Mouse (Mus musculus) hindbrain, embryonic 16.5 days (tissue): ENCODE results near the gene Sytl3. TPM values are rescaled to one million over a fixed set of nuclear protein-coding genes. Genes with fewer than 3 reads are reported as not detected.

Experiments
- ATAC-seq: fragments of 200-750 bp; cut with Nextera tagmentation; 2 replicates; pipeline ENCODE4 v1.8.0; 2017; ENCODE audit warnings: moderate TSS enrichment, moderate library complexity
- H3K27ac ChIP-seq: fragments of 300-500 bp; sonication (generic); 2 replicates; pipeline ENCODE4 v1.5.1; 2014; ENCODE audit warnings: low read depth, mild to moderate bottlenecking, control low read depth, low read length, moderate library complexity
- H3K27me3 ChIP-seq: fragments of 300-500 bp; sonication (generic); replicated peaks from 2 replicates; pipeline ENCODE4 v1.6.1; 2014; ENCODE audit warnings: low read length; ENCODE audit not compliant: control insufficient read depth, insufficient read depth
- H3K36me3 ChIP-seq: fragments of 300-500 bp; sonication (generic); 2 replicates; pipeline ENCODE4 v1.6.1; 2014; ENCODE audit warnings: mild to moderate bottlenecking, low read length, moderate library complexity, mixed read lengths; ENCODE audit not compliant: control insufficient read depth, insufficient read depth
- H3K4me1 ChIP-seq: fragments of 300-500 bp; sonication (generic); 2 replicates; pipeline ENCODE4 v1.6.1; 2014; ENCODE audit warnings: low read depth, low read length; ENCODE audit not compliant: control insufficient read depth, insufficient read depth
- H3K4me2 ChIP-seq: fragments of 300-500 bp; sonication (generic); 2 replicates; pipeline ENCODE4 v1.6.1; 2014; ENCODE audit warnings: mild to moderate bottlenecking, low read length, control low read depth, moderate library complexity
- H3K4me3 ChIP-seq: fragments of 300-500 bp; sonication (generic); 2 replicates; pipeline ENCODE4 v1.5.1; 2014; ENCODE audit warnings: mild to moderate bottlenecking, low read length, control low read depth, moderate library complexity
- H3K9ac ChIP-seq: fragments of 300-500 bp; sonication (generic); 2 replicates; pipeline ENCODE4 v1.6.1; 2014; ENCODE audit warnings: low read depth, mild to moderate bottlenecking, control low read depth, low read length, moderate library complexity
- H3K9me3 ChIP-seq: fragments of 300-500 bp; sonication (generic); 2 replicates; pipeline ENCODE4 v1.6.1; 2014; ENCODE audit warnings: mild to moderate bottlenecking, low read length, moderate library complexity; ENCODE audit not compliant: control insufficient read depth
- WGBS: fragments of 180-500 bp; shearing (Covaris S2); extraction: QIAGEN DNeasy Blood & Tissue Kit; methylation state at CpG from one replicate; pipeline ENCODE4 v1.1.7; 2014; 5-methylcytosine and 5-hydroxymethylcytosine counted together
- polyA plus RNA-seq: library from polyadenylated mRNA; unstranded; fragments of >200 nt; fragmentation: Nextera tagmentation; extraction: Ambion mirVana; gene quantifications from 2 replicates; pipeline ENCODE4 v1.2.1, GENCODE M21; 2015

Gene Sytl3
- polyA plus RNA-seq, 1 experiment from 2014 or later: 1.5 TPM

- H3K9me3 ChIP-seq: no peaks in the 10 kb centered on the region
- no peak overlapping the region for H3K9ac ChIP-seq
- H3K4me3 ChIP-seq: no peak overlapping the region
- no peak for ATAC-seq
- H3K27me3 ChIP-seq: no peaks in the 10 kb centered on the region
- no peak overlapping the region for H3K4me2 ChIP-seq
- WGBS: 66% methylated on average over 4 of the region's 4 CpGs
- peaks cover 4% of the 10 kb centered on the region for H3K4me1 ChIP-seq
- no peaks in the 10 kb centered on the region for H3K36me3 ChIP-seq
- no peak overlapping the region for H3K27ac ChIP-seq
Observed at GRCm38 (mm10) chr17:6764730-6765129, 105.8 kb downstream of the Sytl3 start.

GRCm38 (mm10) chr17:6765886-6766285 lies 107.0 kb downstream of the Sytl3 start:
- H3K9me3 ChIP-seq: no peaks in the 10 kb centered on the region
- H3K4me3 ChIP-seq: no peak overlapping the region
- ATAC-seq: no peak
- peaks cover 7% of the 10 kb centered on the region for H3K4me1 ChIP-seq
- H3K4me2 ChIP-seq: no peak overlapping the region
- WGBS: 28% methylated on average over 2 of the region's 2 CpGs
- no peaks in the 10 kb centered on the region for H3K27me3 ChIP-seq
- H3K9ac ChIP-seq: no peak overlapping the region
- H3K27ac ChIP-seq: no peak overlapping the region
- H3K36me3 ChIP-seq: no peaks in the 10 kb centered on the region

GRCm38 (mm10) chr17:6766823-6767222 lies 107.9 kb downstream of the Sytl3 start:
- no peak for ATAC-seq
- 68% methylated on average over 4 of the region's 4 CpGs for WGBS

GRCm38 (mm10) chr17:6767771-6768170 lies 108.9 kb downstream of the Sytl3 start:
- H3K4me3 ChIP-seq: no peak overlapping the region
- no peaks in the 10 kb centered on the region for H3K9me3 ChIP-seq
- H3K27me3 ChIP-seq: no peaks in the 10 kb centered on the region
- H3K27ac ChIP-seq: no peak overlapping the region
- ATAC-seq: no peak
- no peak overlapping the region for H3K4me2 ChIP-seq
- WGBS: 62% methylated on average over 5 of the region's 5 CpGs
- H3K9ac ChIP-seq: no peak overlapping the region
- H3K4me1 ChIP-seq: peaks cover 7% of the 10 kb centered on the region
- H3K36me3 ChIP-seq: no peaks in the 10 kb centered on the region

More at GRCm38 (mm10) chr17:6766823-6767222, 107.9 kb downstream of the Sytl3 start:
- Histone ChIP-seq H3K9ac (no peak overlapping the region), H3K27me3 (no peaks in the 10 kb centered on the region), H3K4me1 (peaks cover 7% of the 10 kb centered on the region), H3K9me3 (no peaks in the 10 kb centered on the region), H3K27ac (no peak overlapping the region), H3K4me2 (no peak overlapping the region), H3K4me3 (no peak overlapping the region), H3K36me3 (no peaks in the 10 kb centered on the region)

DNA sequence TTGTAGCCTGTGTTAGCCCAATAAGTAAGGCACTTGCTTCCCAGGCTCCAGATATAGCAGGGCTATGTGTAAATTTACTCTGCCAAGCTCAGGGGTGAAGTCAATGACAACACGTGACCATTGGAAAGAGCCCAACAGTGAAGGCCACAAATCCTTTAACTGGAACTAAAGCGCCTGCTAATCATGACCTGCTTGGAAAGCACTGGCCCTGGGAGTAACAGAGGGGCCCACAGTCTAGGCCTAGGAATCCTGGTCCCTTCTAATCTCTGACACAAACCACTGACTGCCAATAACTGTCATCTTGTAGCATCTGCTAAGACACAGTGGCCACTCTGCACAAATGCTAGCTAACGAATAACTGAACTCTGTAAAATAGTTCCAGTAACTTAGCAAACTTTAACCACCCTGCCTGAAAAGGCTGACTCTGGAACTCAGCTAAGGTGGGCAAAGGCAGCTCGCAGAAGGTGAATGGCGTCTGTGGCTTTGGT lies 109.5 kb downstream of the Sytl3 start:
- H3K9ac ChIP-seq: no peak overlapping the region
- H3K9me3 ChIP-seq: no peaks in the 10 kb centered on the region
- H3K27me3 ChIP-seq: no peaks in the 10 kb centered on the region
- no peak overlapping the region for H3K4me2 ChIP-seq
- no peak for ATAC-seq
- H3K27ac ChIP-seq: no peak overlapping the region
- no peaks in the 10 kb centered on the region for H3K36me3 ChIP-seq
- H3K4me1 ChIP-seq: peaks cover 7% of the 10 kb centered on the region
- H3K4me3 ChIP-seq: no peak overlapping the region
- 89% methylated on average over 5 of the region's 5 CpGs for WGBS

DNA sequence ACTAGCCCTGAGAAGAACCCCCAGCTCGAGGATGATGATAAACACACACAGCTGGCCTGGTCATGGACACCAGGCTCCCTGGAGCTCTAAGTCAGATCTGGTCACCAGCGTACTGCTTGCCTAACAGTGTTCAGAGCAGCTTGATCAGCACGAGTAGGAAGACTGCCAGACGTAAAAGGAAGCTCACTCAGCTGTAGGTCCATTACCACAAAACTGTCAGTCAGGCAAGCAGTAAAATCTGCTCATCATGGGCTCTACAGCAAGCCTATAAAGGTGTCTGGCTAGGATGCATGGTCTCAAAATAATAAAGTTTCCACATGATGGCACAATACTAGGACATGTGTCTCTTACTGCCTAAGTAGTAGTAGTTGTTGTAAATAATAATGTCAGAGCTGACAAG lies 110.7 kb downstream of the Sytl3 start:
- Histone ChIP-seq H3K27me3 (no peaks in the 10 kb centered on the region), H3K9me3 (no peaks in the 10 kb centered on the region), H3K4me2 (no peak overlapping the region), H3K27ac (no peak overlapping the region), H3K9ac (no peak overlapping the region), H3K4me1 (peaks cover 7% of the 10 kb centered on the region; the same call in 1 of the 2 replicates), H3K4me3 (no peak overlapping the region), H3K36me3 (no peaks in the 10 kb centered on the region)
- ATAC-seq: no peak
- 43% methylated on average over 4 of the region's 4 CpGs for WGBS

- no peak overlapping the region for H3K4me2 ChIP-seq
- peaks cover 7% of the 10 kb centered on the region; the same call in 1 of the 2 replicates for H3K4me1 ChIP-seq
- no peak overlapping the region for H3K4me3 ChIP-seq
- H3K27me3 ChIP-seq: no peaks in the 10 kb centered on the region
- H3K27ac ChIP-seq: no peak overlapping the region
- H3K9ac ChIP-seq: no peak overlapping the region
- H3K9me3 ChIP-seq: no peaks in the 10 kb centered on the region
- H3K36me3 ChIP-seq: no peaks in the 10 kb centered on the region
- no peak for ATAC-seq
- 87% methylated on average over 16 of the region's 16 CpGs for WGBS
Observed at GRCm38 (mm10) chr17:6771661-6772489, 113.0 kb downstream of the Sytl3 start.

DNA sequence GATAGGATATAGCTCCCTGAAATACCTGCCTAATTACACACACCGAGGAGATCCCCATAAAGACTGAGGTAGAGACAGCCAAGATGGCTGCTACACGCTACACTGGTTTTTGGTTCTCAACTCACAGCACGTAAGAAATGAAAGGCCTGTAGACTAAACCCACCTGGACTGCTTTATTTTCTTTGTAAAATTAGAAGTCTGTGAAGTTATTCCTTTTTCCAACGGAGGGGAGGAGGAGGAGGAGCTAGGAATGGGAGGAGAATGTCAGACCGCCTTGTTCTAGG lies 113.5 kb downstream of the Sytl3 start:
- H3K4me2 ChIP-seq: no peak overlapping the region
- H3K27ac ChIP-seq: no peak overlapping the region
- WGBS: 80% methylated on average over 5 of the region's 5 CpGs
- H3K27me3 ChIP-seq: no peaks in the 10 kb centered on the region
- H3K9ac ChIP-seq: no peak overlapping the region
- H3K9me3 ChIP-seq: no peaks in the 10 kb centered on the region
- H3K36me3 ChIP-seq: no peaks in the 10 kb centered on the region
- no peak for ATAC-seq
- peaks cover 7% of the 10 kb centered on the region; the same call in 1 of the 2 replicates for H3K4me1 ChIP-seq
- H3K4me3 ChIP-seq: no peak overlapping the region

DNA sequence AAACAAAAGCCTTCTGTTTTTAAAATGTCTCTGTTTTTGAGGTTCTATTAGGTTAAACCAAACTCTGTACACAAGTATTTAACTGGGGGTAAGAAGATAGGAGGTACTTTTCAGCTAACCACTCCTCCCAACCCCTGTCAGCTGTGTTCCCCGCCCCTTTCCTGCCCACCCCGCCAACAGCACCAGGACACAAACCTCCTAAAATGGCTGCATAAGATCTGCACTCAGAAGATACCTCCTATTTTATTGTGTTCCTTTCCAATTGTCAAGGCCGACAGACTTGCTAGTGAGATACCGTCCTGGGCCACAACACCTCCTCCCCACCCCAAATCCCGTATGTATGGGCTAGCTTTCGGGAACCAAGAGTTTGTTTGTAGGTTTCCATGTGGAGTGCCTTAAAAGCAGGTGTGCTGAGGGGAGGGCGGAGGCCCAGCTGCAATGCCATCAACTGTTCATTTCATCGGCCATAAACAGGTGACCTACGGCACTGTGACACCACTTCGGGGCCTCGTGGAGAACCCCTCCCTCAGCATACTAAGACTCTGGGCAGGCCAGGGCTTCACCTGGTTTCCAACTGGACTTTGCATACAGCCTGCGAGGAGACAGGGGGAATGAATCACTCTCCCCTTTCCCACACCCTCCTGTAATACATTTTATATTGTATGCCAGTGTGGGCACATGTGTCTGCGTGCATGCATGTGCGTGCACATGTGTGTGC lies 114.5 kb downstream of the Sytl3 start:
- no peaks in the 10 kb centered on the region for H3K9me3 ChIP-seq
- 89% methylated on average over 14 of the region's 14 CpGs for WGBS
- no peak for ATAC-seq

More for the DNA sequence above, 114.5 kb downstream of the Sytl3 start:
- no peak overlapping the region for H3K4me2 ChIP-seq
- H3K27me3 ChIP-seq: no peaks in the 10 kb centered on the region
- no peak overlapping the region for H3K27ac ChIP-seq
- peaks cover 8% of the 10 kb centered on the region; the same call in 1 of the 2 replicates for H3K4me1 ChIP-seq
- no peak overlapping the region for H3K9ac ChIP-seq
- H3K4me3 ChIP-seq: no peak overlapping the region
- H3K36me3 ChIP-seq: no peaks in the 10 kb centered on the region
